Mouse (Mus musculus) brain, embryonic 14.5 days (tissue): ENCODE measurements around the gene Tmtc3. TPM values are rescaled to one million over a fixed set of nuclear protein-coding genes. Genes with fewer than 3 reads are reported as not detected.
"Not testable (repeated sequence)": the region's sequence is repeated elsewhere in the genome, so short reads cannot be mapped to it uniquely, and the experiment has no call there.

Experiments used
- DNase-seq: peaks from one replicate; pipeline ENCODE4 v3.0.0-alpha.2; 2011; ENCODE audit warnings: low read depth
- CTCF ChIP-seq: fragments of 200-500 bp; IDR thresholded peaks from 2 replicates; pipeline ENCODE4 v1.5.1; 2012; ENCODE audit warnings: inconsistent platforms, mild to moderate bottlenecking, moderate library complexity, borderline replicate concordance; ENCODE audit not compliant: insufficient read depth, insufficient read length; ENCODE audit errors: extremely low read depth
- POLR2A ChIP-seq: fragments of 200-500 bp; IDR thresholded peaks from 2 replicates; pipeline ENCODE4 v1.6.1; 2012; ENCODE audit warnings: mild to moderate bottlenecking, inconsistent platforms, borderline replicate concordance; ENCODE audit not compliant: poor library complexity, insufficient read depth, insufficient read length, severe bottlenecking; ENCODE audit errors: extremely low read depth
- polyA plus RNA-seq: library from polyadenylated mRNA; depleted of rRNA; stranded (reverse); fragments of >200 nt; gene quantifications from 2 replicates; pipeline ENCODE4 v1.2.3, GENCODE M21; 2012; rRNA removed

The Tmtc3 gene
- polyA plus RNA-seq, 1 experiment = 10.7 TPM

- TF ChIP-seq CTCF (no peak), POLR2A (no peak)
Observed at GRCm38 (mm10) chr10:100449394-100449793, 37.8 kb downstream of the Tmtc3 start.

GRCm38 (mm10) chr10:100427592-100427991, 59.6 kb downstream of the Tmtc3 start:
- TF ChIP-seq POLR2A (no peak), CTCF (no peak)
- no peak for DNase-seq

More at GRCm38 (mm10) chr10:100449394-100449793, 37.8 kb downstream of the Tmtc3 start:
- DNase-seq = no peak

GRCm38 (mm10) chr10:100415566-100415965, 71.6 kb downstream of the Tmtc3 start:
- no peak for TF ChIP-seq POLR2A
- TF ChIP-seq CTCF = no peak
- DNase-seq = no peak

GRCm38 (mm10) chr10:100402301-100402700, 84.8 kb downstream of the Tmtc3 start:
- DNase-seq = not testable (repeated sequence)

Other genes with a start within 250 kb of the Tmtc3 start
- gene Gm4301, start 151.7 kb downstream of the Tmtc3 start, polyA plus RNA-seq = not detected in 2 replicates
- gene Gm4302, start 146.5 kb downstream of the Tmtc3 start, polyA plus RNA-seq = not detected in 2 replicates
- not detected in 2 replicates for gene Gm4303, start 141.4 kb downstream of the Tmtc3 start, polyA plus RNA-seq
- not detected in 2 replicates for gene Gm4305, start 136.3 kb downstream of the Tmtc3 start, polyA plus RNA-seq
- gene Gm4307, start 126.0 kb downstream of the Tmtc3 start, polyA plus RNA-seq = not detected in 2 replicates
- not detected in 2 replicates for gene Gm4312, start 104.8 kb downstream of the Tmtc3 start, polyA plus RNA-seq
- gene Cep290, start 208 bp upstream of the Tmtc3 start, polyA plus RNA-seq = 3.7 and 5.1 TPM in 2 replicates
- 12.8 and 13.1 TPM in 2 replicates for gene 4930430F08Rik, start 103.1 kb upstream of the Tmtc3 start, polyA plus RNA-seq
- not detected in 2 replicates for gene 1700017N19Rik, start 103.1 kb upstream of the Tmtc3 start, polyA plus RNA-seq